Mouse (Mus musculus): Measurements from ENCODE around the gene Yap1. TPM values are rescaled to one million over a fixed set of nuclear protein-coding genes. Genes with fewer than 3 reads are reported as not detected.

Gene Yap1
- total and polyA plus RNA-seq, 2 experiments, result 21.6 to 27.9 TPM

DNA sequence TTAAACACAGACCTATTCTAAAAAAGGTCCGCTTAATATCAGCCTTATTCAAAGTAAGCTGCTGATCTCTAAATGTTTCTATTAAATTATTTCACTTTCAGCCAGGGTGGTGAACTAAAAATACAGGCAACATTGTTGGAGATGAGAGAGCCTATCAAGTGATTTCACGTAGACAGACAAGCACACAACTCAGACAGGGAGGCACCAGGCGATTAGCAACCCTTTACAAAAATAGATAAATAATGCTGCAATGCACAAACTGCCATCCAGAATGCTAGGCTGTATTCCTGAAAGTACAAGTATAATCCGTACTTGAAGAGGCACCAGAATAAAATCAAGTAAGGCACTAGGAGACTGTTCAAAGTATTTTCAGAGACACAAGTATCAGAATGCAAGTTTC, 20.1 kb downstream of the Yap1 start:
- Histone ChIP-seq H3K27me3 (ENCODE audit: control insufficient read depth, insufficient read depth, low read length) (no peaks in the 10 kb centered on the region), H3K4me1 (ENCODE audit: control insufficient read depth, insufficient read depth, low read length) (peaks cover 25% of the 10 kb centered on the region), H3K27ac (replicated peaks; ENCODE audit: insufficient read depth, low read depth, low read length) (no peak overlapping the region), H3K79me2 (ENCODE audit: control insufficient read depth, insufficient read depth, low read length) (peaks cover 27% of the 10 kb centered on the region; the same call in 1 of the 2 replicates), H3K4me3 (ENCODE audit: insufficient read depth, low read depth, low read length) (no peak overlapping the region), H3K9ac (ENCODE audit: low read depth, low read length) (no peak overlapping the region), H3K36me3 (ENCODE audit: control insufficient read depth, insufficient read depth, low read length) (no peaks in the 10 kb centered on the region)
- no peak for TF ChIP-seq CTCF (IDR thresholded peaks at IDR 0.05; ENCODE audit: low read depth, low read length)
- no peak for TF ChIP-seq POLR2A (IDR thresholded peaks at IDR 0.05; ENCODE audit: extremely low read depth, insufficient read depth, low read length)
- DNase-seq (ENCODE audit: extremely low read depth, low read depth, low spot score), result no peak
- WGBS, result 61% methylated on average over 4 of the region's 4 CpGs

GRCm38 (mm10) chr9:7983665-7984064, 20.7 kb downstream of the Yap1 start:
- TF ChIP-seq POLR2A (IDR thresholded peaks at IDR 0.05; ENCODE audit: extremely low read depth, insufficient read depth, low read length) (no peak), CTCF (IDR thresholded peaks at IDR 0.05; ENCODE audit: low read depth, low read length) (no peak)
- no peaks in the 10 kb centered on the region for H3K36me3 ChIP-seq (ENCODE audit: control insufficient read depth, insufficient read depth, low read length)
- no peak overlapping the region for H3K4me3 ChIP-seq (ENCODE audit: insufficient read depth, low read depth, low read length)
- DNase-seq (ENCODE audit: extremely low read depth, low read depth, low spot score), result no peak
- peaks cover 24% of the 10 kb centered on the region; the same call in 1 of the 2 replicates for H3K79me2 ChIP-seq (ENCODE audit: control insufficient read depth, insufficient read depth, low read length)
- WGBS, result 49% methylated on average over 2 of the region's 2 CpGs
- H3K27ac ChIP-seq (replicated peaks; ENCODE audit: insufficient read depth, low read depth, low read length), result no peak overlapping the region
- no peak overlapping the region for H3K9ac ChIP-seq (ENCODE audit: low read depth, low read length)
- H3K27me3 ChIP-seq (ENCODE audit: control insufficient read depth, insufficient read depth, low read length), result no peaks in the 10 kb centered on the region
- peaks cover 24% of the 10 kb centered on the region for H3K4me1 ChIP-seq (ENCODE audit: control insufficient read depth, insufficient read depth, low read length)

GRCm38 (mm10) chr9:7980162-7980561, 24.2 kb downstream of the Yap1 start:
- Histone ChIP-seq H3K4me1 (ENCODE audit: control insufficient read depth, insufficient read depth, low read length) (peaks cover 24% of the 10 kb centered on the region), H3K4me3 (ENCODE audit: insufficient read depth, low read depth, low read length) (no peak overlapping the region), H3K9ac (ENCODE audit: low read depth, low read length) (no peak overlapping the region), H3K36me3 (ENCODE audit: control insufficient read depth, insufficient read depth, low read length) (peaks cover 3% of the 10 kb centered on the region; the same call in 1 of the 2 replicates), H3K27ac (replicated peaks; ENCODE audit: insufficient read depth, low read depth, low read length) (peak overlapping the region; percentile 35; the same call in 1 of the 2 replicates), H3K79me2 (ENCODE audit: control insufficient read depth, insufficient read depth, low read length) (peaks cover 26% of the 10 kb centered on the region), H3K27me3 (ENCODE audit: control insufficient read depth, insufficient read depth, low read length) (no peaks in the 10 kb centered on the region)
- TF ChIP-seq CTCF (IDR thresholded peaks at IDR 0.05; ENCODE audit: low read depth, low read length), result no peak
- TF ChIP-seq POLR2A (IDR thresholded peaks at IDR 0.05; ENCODE audit: extremely low read depth, insufficient read depth, low read length), result no peak
- WGBS, result 18% methylated on average over 2 of the region's 2 CpGs
- DNase-seq (ENCODE audit: extremely low read depth, low read depth, low spot score), result peak; percentile 88

DNA sequence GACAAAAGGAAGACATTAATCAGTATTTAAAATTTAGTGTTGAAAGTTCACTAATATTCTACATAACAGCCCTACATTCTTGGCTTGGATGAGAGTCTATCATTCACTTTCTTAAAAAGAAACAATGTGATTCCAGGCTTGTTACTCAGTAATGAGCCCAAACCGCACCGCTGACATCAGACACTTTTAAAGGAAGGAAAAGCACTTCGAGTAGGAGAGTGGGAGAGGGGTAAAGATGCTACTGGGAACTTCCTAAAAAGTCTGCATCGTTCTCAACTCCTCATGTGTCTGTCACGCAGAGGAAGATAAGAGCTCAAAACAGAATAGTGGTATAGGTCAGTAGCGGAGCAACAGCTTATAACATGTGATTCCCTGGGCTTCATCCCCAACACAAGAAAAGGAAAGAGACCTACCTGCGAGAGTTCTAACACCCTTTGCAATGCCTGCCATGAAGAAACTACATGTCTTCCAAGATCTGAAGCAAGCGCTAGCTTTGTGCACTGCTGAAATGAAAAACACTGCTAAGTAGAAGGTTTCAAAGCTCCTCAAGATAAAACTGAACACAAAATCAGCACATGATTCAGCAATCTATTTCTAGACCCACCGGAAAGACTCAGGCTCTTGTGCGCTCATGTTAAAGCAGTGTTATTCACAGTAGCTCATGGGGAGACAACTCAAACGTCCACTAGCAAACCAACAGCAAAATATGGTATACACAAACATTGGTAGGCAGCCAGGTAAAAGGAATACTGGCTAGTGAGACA, 25.1 kb downstream of the Yap1 start:
- DNase-seq (ENCODE audit: extremely low read depth, low read depth, low spot score), result no peak
- H3K9ac ChIP-seq (ENCODE audit: low read depth, low read length), result no peak overlapping the region
- H3K27ac ChIP-seq (replicated peaks; ENCODE audit: insufficient read depth, low read depth, low read length), result peak overlapping the region; percentile 35; the same call in 1 of the 2 replicates
- H3K4me1 ChIP-seq (ENCODE audit: control insufficient read depth, insufficient read depth, low read length), result peaks cover 24% of the 10 kb centered on the region
- H3K4me3 ChIP-seq (ENCODE audit: insufficient read depth, low read depth, low read length), result no peak overlapping the region
- 72% methylated on average over 11 of the region's 11 CpGs for whole genome bisulfite sequencing
- H3K79me2 ChIP-seq (ENCODE audit: control insufficient read depth, insufficient read depth, low read length), result peaks cover 26% of the 10 kb centered on the region
- peaks cover 3% of the 10 kb centered on the region; the same call in 1 of the 2 replicates for H3K36me3 ChIP-seq (ENCODE audit: control insufficient read depth, insufficient read depth, low read length)
- no peaks in the 10 kb centered on the region for H3K27me3 ChIP-seq (ENCODE audit: control insufficient read depth, insufficient read depth, low read length)
- no peak for TF ChIP-seq POLR2A (IDR thresholded peaks at IDR 0.05; ENCODE audit: extremely low read depth, insufficient read depth, low read length)
- no peak for TF ChIP-seq CTCF (IDR thresholded peaks at IDR 0.05; ENCODE audit: low read depth, low read length)

GRCm38 (mm10) chr9:7978502-7978901, 25.9 kb downstream of the Yap1 start:
- DNase-seq (ENCODE audit: extremely low read depth, low read depth, low spot score), result peak; percentile 43
- H3K79me2 ChIP-seq (ENCODE audit: control insufficient read depth, insufficient read depth, low read length), result peaks cover 26% of the 10 kb centered on the region
- peaks cover 3% of the 10 kb centered on the region; the same call in 1 of the 2 replicates for H3K36me3 ChIP-seq (ENCODE audit: control insufficient read depth, insufficient read depth, low read length)
- H3K4me1 ChIP-seq (ENCODE audit: control insufficient read depth, insufficient read depth, low read length), result peaks cover 24% of the 10 kb centered on the region
- H3K9ac ChIP-seq (ENCODE audit: low read depth, low read length), result no peak overlapping the region
- H3K27me3 ChIP-seq (ENCODE audit: control insufficient read depth, insufficient read depth, low read length), result no peaks in the 10 kb centered on the region
- no peak overlapping the region for H3K27ac ChIP-seq (replicated peaks; ENCODE audit: insufficient read depth, low read depth, low read length)
- WGBS, result 76% methylated on average over 3 of the region's 3 CpGs
- no peak overlapping the region for H3K4me3 ChIP-seq (ENCODE audit: insufficient read depth, low read depth, low read length)
- peak; percentile 52; the same call in 1 of the 2 replicates for TF ChIP-seq CTCF (IDR thresholded peaks at IDR 0.05; ENCODE audit: low read depth, low read length)
- no peak for TF ChIP-seq POLR2A (IDR thresholded peaks at IDR 0.05; ENCODE audit: extremely low read depth, insufficient read depth, low read length)

GRCm38 (mm10) chr9:7977587-7977986, 26.8 kb downstream of the Yap1 start:
- 78% methylated on average over 5 of the region's 5 CpGs for WGBS
- Histone ChIP-seq H3K4me1 (ENCODE audit: control insufficient read depth, insufficient read depth, low read length) (peaks cover 24% of the 10 kb centered on the region), H3K9ac (ENCODE audit: low read depth, low read length) (no peak overlapping the region), H3K36me3 (ENCODE audit: control insufficient read depth, insufficient read depth, low read length) (peaks cover 3% of the 10 kb centered on the region; the same call in 1 of the 2 replicates), H3K27me3 (ENCODE audit: control insufficient read depth, insufficient read depth, low read length) (no peaks in the 10 kb centered on the region), H3K79me2 (ENCODE audit: control insufficient read depth, insufficient read depth, low read length) (peaks cover 29% of the 10 kb centered on the region), H3K27ac (replicated peaks; ENCODE audit: insufficient read depth, low read depth, low read length) (no peak overlapping the region), H3K4me3 (ENCODE audit: insufficient read depth, low read depth, low read length) (no peak overlapping the region)
- no peak for DNase-seq (ENCODE audit: extremely low read depth, low read depth, low spot score)
- no peak for TF ChIP-seq CTCF (IDR thresholded peaks at IDR 0.05; ENCODE audit: low read depth, low read length)
- TF ChIP-seq POLR2A (IDR thresholded peaks at IDR 0.05; ENCODE audit: extremely low read depth, insufficient read depth, low read length), result no peak

All from liver, adult 2 months (tissue).